Comparison of ENCODE assay signal across 10 mouse cellular contexts in genomic region chr14:48358487-48359159, GRCm38 (mm10).
DNase-seq lines count a peak whose midpoint lies in the region; ATAC-seq lines count a peak whose summit lies in the region.
"Had no signal": no experiment of that assay in that cellular context is flagged by ENCODE, and none has a peak within 500 bp of the region (broad histone marks: within the 10 kb centered on the region; RNA-seq: fewer than 3 reads in every experiment).

No protein-coding gene starts in this region.

- no peak overlapping the region for H3K27ac ChIP-seq in hindbrain, embryonic 13.5 days
- H3K27ac ChIP-seq: heart, embryonic 15.5 days; midbrain, embryonic 12.5 days had no signal

- no peak overlapping the region for H3K4me2 ChIP-seq in hindbrain, embryonic 13.5 days
- H3K4me2 ChIP-seq: heart, embryonic 15.5 days; midbrain, embryonic 12.5 days had no signal

- 0 out of 2 replicates have a peak, but pooled peaks cover 4% of the 10 kb centered on the region for H3K27me3 ChIP-seq in hindbrain, embryonic 13.5 days

- no peaks in the 10 kb centered on the region for H3K36me3 ChIP-seq in hindbrain, embryonic 13.5 days
- H3K36me3 ChIP-seq: heart, embryonic 15.5 days; midbrain, embryonic 12.5 days had no signal

- 49% methylated on average over 12 of the region's 12 CpGs for WGBS in hindbrain, embryonic 13.5 days

- peak; percentile 74 for ATAC-seq in hindbrain, embryonic 13.5 days (ENCODE audit: low FRiP score)

- H3K9ac ChIP-seq in hindbrain, embryonic 13.5 days = no peak overlapping the region
- H3K9ac ChIP-seq: heart, embryonic 15.5 days; midbrain, embryonic 12.5 days had no signal

- peak; percentile 12 to 43 for DNase-seq in heart, postnatal 14 days
- DNase-seq in heart, adult 9 months (ENCODE audit: low spot score in 2 of 2) = no peak
- DNase-seq in ES-CJ7 (ENCODE audit: low read depth, low spot score) = peak; percentile 61
- peak; percentile 76 to 80 for DNase-seq in cerebellum, postnatal 10 days
- peak; percentile 5 for DNase-seq in lung, adult 18-20 months
- DNase-seq in right cerebral cortex, postnatal 14 days = peak; percentile 42
- no peak for DNase-seq in gastrocnemius, adult 18-20 months (ENCODE audit: low spot score)

- no peaks in the 10 kb centered on the region for H3K9me3 ChIP-seq in hindbrain, embryonic 13.5 days
- H3K9me3 ChIP-seq: heart, embryonic 15.5 days; midbrain, embryonic 12.5 days had no signal

- intact Hi-C loops in heart, postnatal 14 days (cut with DNase I) = loop anchor here (2.0 to 10.0 kb wide), 4 partner anchors 114 to 608 kb away; partner anchors contain the start of gene Peli2

- H3K4me1 ChIP-seq in hindbrain, embryonic 13.5 days (replicated peaks) = no peaks in the 10 kb centered on the region
- H3K4me1 ChIP-seq: heart, embryonic 15.5 days; midbrain, embryonic 12.5 days had no signal

- H3K4me3 ChIP-seq in hindbrain, embryonic 13.5 days = no peak overlapping the region
- H3K4me3 ChIP-seq: heart, embryonic 15.5 days; midbrain, embryonic 12.5 days had no signal

Comparison
In these comparisons a context has a peak if more than half of its experiments do, and no peak if none do; other contexts are left out.
1. DNase-seq: peak in heart, postnatal 14 days (2 of 2), ES-CJ7 (single experiment), cerebellum, postnatal 10 days (2 of 2), lung, adult 18-20 months (2 of 2) and right cerebral cortex, postnatal 14 days (single experiment); none in heart, adult 9 months (0 of 2) and gastrocnemius, adult 18-20 months (single experiment).